Mouse (Mus musculus): ENCODE measurements around the gene Gemin8. TPM values are rescaled to one million over a fixed set of nuclear protein-coding genes. Genes with fewer than 3 reads are reported as not detected.
A peak's percentile ranks its signal among the peaks of the same experiment; 100 is the strongest.

The Gemin8 gene
- polyA plus RNA-seq (2015; fragmentation: Nextera tagmentation; extraction: Ambion mirVana) = 10.2 and 12.4 TPM in 2 replicates

- no peaks in the 10 kb centered on the region for H3K9me3 ChIP-seq
- 19% methylated on average over 31 of the region's 31 CpGs for whole genome bisulfite sequencing
- peaks cover 8% of the 10 kb centered on the region for H3K27me3 ChIP-seq
- peak within 1 kb of the TSS; percentile 57 for H3K4me2 ChIP-seq
- peak within 1 kb of the TSS; percentile 72 for H3K9ac ChIP-seq
- H3K27ac ChIP-seq = peak within 1 kb of the TSS; percentile 66; the same call in 1 of the 2 replicates
- H3K4me3 ChIP-seq = peak within 1 kb of the TSS; percentile 54
- H3K4me1 ChIP-seq = no peaks in the 10 kb centered on the region
- ATAC-seq (ENCODE audit: insufficient number of reproducible peaks, insufficient read depth, low FRiP score, low TSS enrichment, low read depth) = peak; percentile 98
- H3K36me3 ChIP-seq = no peaks in the 10 kb centered on the region
Measured at GRCm38 (mm10) chrX:166169892-166170799, at the start of gene Gemin8. Gemin8 (plus strand) TSS chrX:166170454.

GRCm38 (mm10) chrX:166147158-166147846, 23.0 kb upstream of the Gemin8 start:
- 75% methylated on average over 15 of the region's 15 CpGs for WGBS
- H3K27me3 ChIP-seq = peaks cover 25% of the 10 kb centered on the region
- no peaks in the 10 kb centered on the region for H3K36me3 ChIP-seq
- ATAC-seq (ENCODE audit: insufficient number of reproducible peaks, insufficient read depth, low FRiP score, low TSS enrichment, low read depth) = no peak
- H3K4me2 ChIP-seq = no peak overlapping the region
- H3K9ac ChIP-seq = no peak overlapping the region
- H3K27ac ChIP-seq = no peak overlapping the region
- H3K4me1 ChIP-seq = no peaks in the 10 kb centered on the region
- no peaks in the 10 kb centered on the region for H3K9me3 ChIP-seq
- no peak overlapping the region for H3K4me3 ChIP-seq

- Histone ChIP-seq H3K4me1 (no peaks in the 10 kb centered on the region), H3K9me3 (no peaks in the 10 kb centered on the region), H3K27me3 (peaks cover 9% of the 10 kb centered on the region; the same call in 1 of the 2 replicates), H3K36me3 (no peaks in the 10 kb centered on the region), H3K4me2 (no peak overlapping the region), H3K9ac (no peak overlapping the region), H3K4me3 (no peak overlapping the region), H3K27ac (no peak overlapping the region)
- ATAC-seq (ENCODE audit: insufficient number of reproducible peaks, insufficient read depth, low FRiP score, low TSS enrichment, low read depth) = no peak
- WGBS = 55% methylated on average over 4 of the region's 4 CpGs
Measured at GRCm38 (mm10) chrX:166162773-166163172, 7.5 kb upstream of the Gemin8 start.

- Histone ChIP-seq H3K9me3 (no peaks in the 10 kb centered on the region), H3K4me3 (no peak overlapping the region), H3K9ac (no peak overlapping the region), H3K4me2 (no peak overlapping the region), H3K27me3 (peaks cover 13% of the 10 kb centered on the region), H3K36me3 (no peaks in the 10 kb centered on the region), H3K4me1 (no peaks in the 10 kb centered on the region), H3K27ac (no peak overlapping the region)
- WGBS = 10% methylated on average over 4 of the region's 4 CpGs
- no peak for ATAC-seq (ENCODE audit: insufficient number of reproducible peaks, insufficient read depth, low FRiP score, low TSS enrichment, low read depth)
Measured at GRCm38 (mm10) chrX:166167307-166167706, 2.9 kb upstream of the Gemin8 start.

GRCm38 (mm10) chrX:166167923-166168322, 2.3 kb upstream of the Gemin8 start:
- H3K27me3 ChIP-seq = peaks cover 13% of the 10 kb centered on the region
- no peak for ATAC-seq (ENCODE audit: insufficient number of reproducible peaks, insufficient read depth, low FRiP score, low TSS enrichment, low read depth)
- no peaks in the 10 kb centered on the region for H3K36me3 ChIP-seq
- H3K9me3 ChIP-seq = no peaks in the 10 kb centered on the region
- H3K4me1 ChIP-seq = no peaks in the 10 kb centered on the region
- 45% methylated on average over 3 of the region's 3 CpGs for WGBS
- H3K4me3 ChIP-seq = no peak overlapping the region
- H3K4me2 ChIP-seq = no peak overlapping the region
- H3K9ac ChIP-seq = no peak overlapping the region
- no peak overlapping the region for H3K27ac ChIP-seq

- Histone ChIP-seq H3K4me3 (peak overlapping the region; percentile 54), H3K9ac (peak overlapping the region; percentile 72), H3K27ac (peak overlapping the region; percentile 66; the same call in 1 of the 2 replicates), H3K9me3 (no peaks in the 10 kb centered on the region), H3K27me3 (peaks cover 15% of the 10 kb centered on the region), H3K36me3 (no peaks in the 10 kb centered on the region), H3K4me2 (peak overlapping the region; percentile 57), H3K4me1 (no peaks in the 10 kb centered on the region)
- no peak for ATAC-seq (ENCODE audit: insufficient number of reproducible peaks, insufficient read depth, low FRiP score, low TSS enrichment, low read depth)
- WGBS = 27% methylated on average over 9 of the region's 9 CpGs
Measured at GRCm38 (mm10) chrX:166170800-166171738, 815 bp downstream of the Gemin8 start.

- no peaks in the 10 kb centered on the region for H3K4me1 ChIP-seq
- H3K27me3 ChIP-seq = peaks cover 12% of the 10 kb centered on the region; the same call in 1 of the 2 replicates
- H3K36me3 ChIP-seq = no peaks in the 10 kb centered on the region
- no peak overlapping the region for H3K4me3 ChIP-seq
- no peak for ATAC-seq (ENCODE audit: insufficient number of reproducible peaks, insufficient read depth, low FRiP score, low TSS enrichment, low read depth)
- no peak overlapping the region for H3K27ac ChIP-seq
- WGBS = 57% methylated on average over 4 of the region's 4 CpGs
- H3K4me2 ChIP-seq = no peak overlapping the region
- H3K9ac ChIP-seq = no peak overlapping the region
- no peaks in the 10 kb centered on the region for H3K9me3 ChIP-seq
Measured at GRCm38 (mm10) chrX:166172041-166172440, 1.8 kb downstream of the Gemin8 start.

- H3K9ac ChIP-seq = no peak overlapping the region
- no peaks in the 10 kb centered on the region for H3K36me3 ChIP-seq
- no peaks in the 10 kb centered on the region for H3K9me3 ChIP-seq
- H3K27me3 ChIP-seq = peaks cover 12% of the 10 kb centered on the region; the same call in 1 of the 2 replicates
- ATAC-seq (ENCODE audit: insufficient number of reproducible peaks, insufficient read depth, low FRiP score, low TSS enrichment, low read depth) = no peak
- no peak overlapping the region for H3K27ac ChIP-seq
- no peaks in the 10 kb centered on the region for H3K4me1 ChIP-seq
- H3K4me2 ChIP-seq = no peak overlapping the region
- 83% methylated on average over 3 of the region's 3 CpGs for WGBS
- H3K4me3 ChIP-seq = no peak overlapping the region
Measured at GRCm38 (mm10) chrX:166172661-166173060, 2.4 kb downstream of the Gemin8 start.

- Histone ChIP-seq H3K27me3 (peaks cover 12% of the 10 kb centered on the region; the same call in 1 of the 2 replicates), H3K4me1 (no peaks in the 10 kb centered on the region), H3K36me3 (no peaks in the 10 kb centered on the region), H3K9ac (no peak overlapping the region), H3K4me3 (no peak overlapping the region), H3K9me3 (no peaks in the 10 kb centered on the region), H3K27ac (no peak overlapping the region), H3K4me2 (no peak overlapping the region)
- ATAC-seq (ENCODE audit: insufficient number of reproducible peaks, insufficient read depth, low FRiP score, low TSS enrichment, low read depth) = no peak
- 54% methylated on average over 7 of the region's 7 CpGs for WGBS
Measured at GRCm38 (mm10) chrX:166173796-166174195, 3.5 kb downstream of the Gemin8 start.

GRCm38 (mm10) chrX:166177929-166178328, 7.7 kb downstream of the Gemin8 start:
- no peak overlapping the region for H3K9ac ChIP-seq
- no peak overlapping the region for H3K4me3 ChIP-seq
- ATAC-seq (ENCODE audit: insufficient number of reproducible peaks, insufficient read depth, low FRiP score, low TSS enrichment, low read depth) = no peak
- H3K27me3 ChIP-seq = peaks cover 13% of the 10 kb centered on the region
- no peaks in the 10 kb centered on the region for H3K4me1 ChIP-seq
- H3K27ac ChIP-seq = no peak overlapping the region
- H3K36me3 ChIP-seq = no peaks in the 10 kb centered on the region
- H3K4me2 ChIP-seq = no peak overlapping the region
- 93% methylated on average over 7 of the region's 7 CpGs for WGBS
- no peaks in the 10 kb centered on the region for H3K9me3 ChIP-seq

GRCm38 (mm10) chrX:166183094-166183493, 12.8 kb downstream of the Gemin8 start:
- Histone ChIP-seq H3K4me3 (no peak overlapping the region), H3K36me3 (no peaks in the 10 kb centered on the region), H3K4me2 (no peak overlapping the region), H3K27me3 (peaks cover 23% of the 10 kb centered on the region), H3K27ac (no peak overlapping the region), H3K4me1 (no peaks in the 10 kb centered on the region), H3K9ac (no peak overlapping the region), H3K9me3 (no peaks in the 10 kb centered on the region)
- WGBS = 65% methylated on average over 3 of the region's 3 CpGs
- no peak for ATAC-seq (ENCODE audit: insufficient number of reproducible peaks, insufficient read depth, low FRiP score, low TSS enrichment, low read depth)

All from embryonic facial prominence, embryonic 13.5 days (tissue).